Mouse (Mus musculus): Measurements from ENCODE around the gene Epn2.

DNA sequence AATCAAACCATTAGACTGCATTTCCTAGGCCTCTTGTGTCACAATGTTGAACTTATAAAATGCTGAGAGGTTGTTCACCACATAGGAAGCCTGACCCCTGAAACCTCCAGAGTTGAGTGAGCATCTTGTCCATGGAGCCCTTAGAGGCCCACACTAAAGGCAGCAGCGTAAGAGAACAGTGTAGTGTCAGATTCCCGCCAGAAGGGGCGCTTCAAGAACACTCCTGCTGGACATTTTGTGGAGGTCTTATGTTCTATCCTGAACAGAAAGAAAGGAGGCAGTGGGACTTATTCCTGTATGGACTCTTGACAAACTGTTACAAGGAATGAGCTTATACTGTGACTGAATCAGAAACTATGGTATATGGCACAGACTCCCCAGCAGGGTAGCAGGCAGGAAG, 64.5 kb downstream of the Epn2 start:
- TF ChIP-seq POLR2A (IDR thresholded peaks at IDR 0.05; ENCODE audit: insufficient read depth, low read length) = no peak
- peak; percentile 40 for TF ChIP-seq CTCF (IDR thresholded peaks at IDR 0.05; ENCODE audit: low read depth, low read length)
- no peak for TF ChIP-seq EP300 (IDR thresholded peaks at IDR 0.05; ENCODE audit: insufficient read depth, low read depth, low read length)

All from ES-Bruce4 (cell line).